Mouse (Mus musculus) hindbrain, embryonic 10.5 days (tissue): ENCODE data around the gene Tmem88b. TPM values are rescaled to one million over a fixed set of nuclear protein-coding genes. Genes with fewer than 3 reads are reported as not detected.

Source experiments
- DNase-seq: peaks from one replicate; pipeline ENCODE4 v3.0.0-alpha.2; 2017; ENCODE audit warnings: low spot score
- H3K27ac ChIP-seq: fragments of 300-500 bp; sonication (generic); 2 replicates; pipeline ENCODE4 v1.5.1; 2016; ENCODE audit warnings: mild to moderate bottlenecking, moderate library complexity
- H3K27me3 ChIP-seq: fragments of 300-500 bp; sonication (generic); 2 replicates; pipeline ENCODE4 v1.6.1; 2016; ENCODE audit warnings: mild to moderate bottlenecking; ENCODE audit not compliant: poor library complexity, insufficient read depth, severe bottlenecking
- H3K36me3 ChIP-seq: fragments of 300-500 bp; sonication (generic); 2 replicates; pipeline ENCODE4 v1.6.1; 2016; ENCODE audit warnings: mild to moderate bottlenecking, moderate library complexity
- H3K4me1 ChIP-seq: fragments of 300-500 bp; sonication (generic); replicated peaks from 2 replicates; pipeline ENCODE4 v1.6.1; 2016; ENCODE audit warnings: mild to moderate bottlenecking
- H3K4me3 ChIP-seq: fragments of 300-500 bp; sonication (generic); 2 replicates; pipeline ENCODE4 v1.5.1; 2016; ENCODE audit warnings: mild to moderate bottlenecking, moderate library complexity
- H3K9me3 ChIP-seq: fragments of 300-500 bp; sonication (generic); 2 replicates; pipeline ENCODE4 v1.6.1; 2016; ENCODE audit warnings: mild to moderate bottlenecking, moderate library complexity
- WGBS: fragments of 180-500 bp; shearing (Covaris S2); methylation state at CpG from one replicate; pipeline ENCODE4 v1.1.7; 2016; 5-methylcytosine and 5-hydroxymethylcytosine counted together
- polyA plus RNA-seq: library from polyadenylated mRNA; unstranded; fragments of >200 nt; fragmentation: Nextera tagmentation; extraction: Ambion mirVana; gene quantifications from 2 replicates; pipeline ENCODE4 v1.2.1, GENCODE M21; 2016

Tmem88b gene
- polyA plus RNA-seq, 1 experiment from 2014 or later, result 0.31 TPM

DNA sequence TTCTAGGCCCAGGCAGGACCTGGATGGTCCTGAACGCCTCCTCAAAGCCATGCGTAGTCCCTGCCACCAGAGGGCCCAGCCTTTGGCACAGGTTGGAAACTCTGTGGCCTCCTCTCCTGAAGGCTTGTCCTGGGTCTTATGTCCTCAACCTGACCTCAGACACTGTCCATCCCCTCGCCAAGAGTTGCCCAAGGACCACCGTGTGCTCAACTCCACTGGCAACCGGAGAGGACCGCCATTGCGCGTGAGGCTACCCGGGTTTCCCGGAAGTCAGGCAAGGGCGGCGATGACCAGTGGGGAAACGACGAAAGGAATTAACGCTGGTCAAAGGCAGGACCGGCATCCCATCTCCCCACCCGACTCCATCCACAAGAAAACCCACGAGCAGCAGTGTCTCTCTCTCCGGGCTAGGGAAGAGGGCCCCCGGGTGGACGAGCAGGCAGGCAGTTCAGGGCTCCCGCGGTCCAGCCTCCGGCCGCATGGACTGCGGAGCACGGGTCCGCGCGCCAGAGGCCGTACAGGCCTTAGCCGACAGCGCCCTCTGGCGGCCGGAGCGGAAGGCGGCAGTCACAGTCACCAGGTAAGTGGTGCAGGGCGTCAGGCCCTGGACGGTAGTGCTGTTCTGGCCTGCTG is 15.7 kb downstream of the Tmem88b start:
- peak; percentile 91 for DNase-seq

DNA sequence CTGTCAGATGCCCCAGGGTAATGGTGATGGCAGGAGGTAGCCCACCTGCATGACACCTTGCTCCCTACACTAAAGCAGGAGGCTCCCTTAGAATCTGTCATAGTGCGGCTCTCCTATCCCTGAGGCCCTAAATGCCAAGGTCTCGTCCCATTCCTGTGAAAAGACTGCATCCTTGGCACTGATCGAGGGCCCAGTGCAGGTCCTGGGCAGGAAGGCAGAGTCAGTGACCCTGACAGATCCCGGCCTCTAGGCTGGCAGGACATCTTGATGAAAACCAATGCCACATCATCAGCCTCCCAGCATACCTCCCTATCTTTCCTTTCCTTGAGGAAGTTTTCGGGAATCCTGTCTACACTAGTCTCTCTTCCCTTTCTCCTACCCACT is 16.2 kb downstream of the Tmem88b start:
- DNase-seq, result no peak
- Histone ChIP-seq H3K27me3 (peaks cover 42% of the 10 kb centered on the region), H3K9me3 (no peaks in the 10 kb centered on the region), H3K27ac (peak overlapping the region; percentile 89), H3K36me3 (no peaks in the 10 kb centered on the region), H3K4me1 (peaks cover 40% of the 10 kb centered on the region), H3K4me3 (peak overlapping the region; percentile 57)
- WGBS, result 56% methylated on average over 5 of the region's 5 CpGs

More for the DNA sequence above, 15.7 kb downstream of the Tmem88b start:
- under 1% methylated on average over 39 of the region's 39 CpGs for WGBS
- Histone ChIP-seq H3K36me3 (no peaks in the 10 kb centered on the region), H3K9me3 (no peaks in the 10 kb centered on the region), H3K27me3 (peaks cover 47% of the 10 kb centered on the region), H3K27ac (peak overlapping the region; percentile 89), H3K4me1 (peaks cover 45% of the 10 kb centered on the region), H3K4me3 (peak overlapping the region; percentile 57)

GRCm38 (mm10) chr4:155762357-155762756 is 23.3 kb downstream of the Tmem88b start:
- 94% methylated on average over 3 of the region's 3 CpGs for WGBS
- H3K4me3 ChIP-seq, result no peak overlapping the region
- H3K4me1 ChIP-seq, result peaks cover 40% of the 10 kb centered on the region
- no peak overlapping the region for H3K27ac ChIP-seq
- no peak for DNase-seq
- H3K36me3 ChIP-seq, result peaks cover 11% of the 10 kb centered on the region
- H3K9me3 ChIP-seq, result no peaks in the 10 kb centered on the region
- H3K27me3 ChIP-seq, result no peaks in the 10 kb centered on the region

- no peaks in the 10 kb centered on the region for H3K9me3 ChIP-seq
- peaks cover 40% of the 10 kb centered on the region for H3K4me1 ChIP-seq
- H3K27me3 ChIP-seq, result no peaks in the 10 kb centered on the region
- H3K36me3 ChIP-seq, result peaks cover 19% of the 10 kb centered on the region
- WGBS, result 3% methylated on average over 28 of the region's 28 CpGs
- H3K4me3 ChIP-seq, result peak overlapping the region; percentile 91
- no peak for DNase-seq
- peak overlapping the region; percentile 86 for H3K27ac ChIP-seq
Measured at GRCm38 (mm10) chr4:155761356-155762099, 24.1 kb downstream of the Tmem88b start.

DNA sequence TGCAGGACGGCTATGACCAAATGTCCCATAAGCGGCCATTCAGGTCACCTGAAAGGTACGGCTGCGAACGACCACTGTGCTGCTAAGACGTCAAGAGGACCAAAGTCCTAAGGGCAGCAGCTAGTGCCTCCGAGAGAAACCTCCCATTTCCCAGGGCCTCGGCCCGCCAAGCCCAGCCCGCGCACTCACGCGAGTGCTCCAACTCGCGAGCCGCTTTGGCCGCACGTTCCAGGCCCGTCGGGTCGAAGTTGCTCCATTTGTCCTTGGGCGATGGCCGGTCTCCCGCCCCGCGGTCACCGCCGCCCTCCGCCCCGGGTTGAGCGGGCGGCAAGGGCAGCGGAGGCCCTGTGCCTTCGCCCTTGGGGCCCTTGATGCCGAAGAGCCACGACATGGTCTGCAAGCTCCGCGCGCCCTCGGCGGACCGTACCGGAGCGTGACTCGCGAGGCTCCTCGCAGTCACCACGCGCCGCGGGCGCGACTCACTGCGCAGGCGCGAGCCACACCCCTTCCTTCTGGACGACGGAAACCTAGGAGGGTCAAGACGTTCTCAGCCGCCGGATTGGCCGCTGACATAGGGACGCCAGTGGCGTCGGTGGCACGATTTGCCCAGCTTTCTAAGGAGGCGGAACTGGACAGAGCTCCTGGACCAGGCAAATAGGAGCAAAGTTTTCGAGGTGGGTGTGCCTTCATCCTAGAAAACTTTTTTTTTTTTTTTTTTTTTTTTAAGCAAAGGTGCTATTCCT is 24.9 kb downstream of the Tmem88b start, which contains the start of gene Atad3a:
Atad3a (minus strand) TSS at position 481 of the 743 bp plus-strand sequence.
- Histone ChIP-seq H3K27ac (peak within 1 kb of the TSS; percentile 86), H3K9me3 (no peaks in the 10 kb centered on the region), H3K27me3 (no peaks in the 10 kb centered on the region), H3K36me3 (peaks cover 26% of the 10 kb centered on the region), H3K4me3 (peak within 1 kb of the TSS; percentile 91), H3K4me1 (peaks cover 40% of the 10 kb centered on the region)
- DNase-seq, result peak; percentile 97
- WGBS, result under 1% methylated on average over 68 of the region's 68 CpGs

GRCm38 (mm10) chr4:155759862-155760612 is 25.6 kb downstream of the Tmem88b start:
- Histone ChIP-seq H3K27ac (peak overlapping the region; percentile 86), H3K9me3 (no peaks in the 10 kb centered on the region), H3K36me3 (peaks cover 34% of the 10 kb centered on the region), H3K4me3 (peak overlapping the region; percentile 91), H3K27me3 (no peaks in the 10 kb centered on the region), H3K4me1 (peaks cover 40% of the 10 kb centered on the region)
- WGBS, result 5% methylated on average over 10 of the region's 10 CpGs
- no peak for DNase-seq

DNA sequence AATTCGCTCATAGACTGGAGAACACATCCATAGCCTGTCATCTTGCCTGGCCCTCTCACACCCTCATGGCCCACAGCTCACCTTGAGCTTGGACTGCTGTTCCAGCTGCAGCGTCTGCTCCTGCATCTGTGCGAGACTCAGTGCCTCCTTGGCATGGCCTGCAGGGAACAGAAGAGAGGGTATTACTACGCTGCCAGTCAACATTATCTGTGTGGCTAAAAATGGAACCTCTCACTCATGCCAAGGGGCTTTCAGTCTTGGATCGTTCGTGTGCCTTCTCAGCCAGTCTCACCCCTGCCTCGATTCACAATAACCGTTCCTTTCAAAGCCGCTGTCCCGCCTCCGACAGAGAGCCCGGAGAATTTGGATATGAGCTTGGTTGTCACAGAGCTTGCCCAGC is 28.7 kb downstream of the Tmem88b start:
- Histone ChIP-seq H3K36me3 (peaks cover 62% of the 10 kb centered on the region), H3K27me3 (no peaks in the 10 kb centered on the region), H3K27ac (no peak overlapping the region), H3K9me3 (no peaks in the 10 kb centered on the region), H3K4me3 (no peak overlapping the region), H3K4me1 (peaks cover 36% of the 10 kb centered on the region)
- no peak for DNase-seq
- 95% methylated on average over 12 of the region's 12 CpGs for WGBS

GRCm38 (mm10) chr4:155746575-155747490 is 38.8 kb downstream of the Tmem88b start:
- H3K4me3 ChIP-seq, result no peak overlapping the region
- H3K36me3 ChIP-seq, result peaks cover 100% of the 10 kb centered on the region
- WGBS, result 90% methylated on average over 17 of the region's 17 CpGs
- DNase-seq, result no peak
- H3K27me3 ChIP-seq, result no peaks in the 10 kb centered on the region
- no peaks in the 10 kb centered on the region for H3K4me1 ChIP-seq
- H3K27ac ChIP-seq, result no peak overlapping the region
- no peaks in the 10 kb centered on the region for H3K9me3 ChIP-seq

DNA sequence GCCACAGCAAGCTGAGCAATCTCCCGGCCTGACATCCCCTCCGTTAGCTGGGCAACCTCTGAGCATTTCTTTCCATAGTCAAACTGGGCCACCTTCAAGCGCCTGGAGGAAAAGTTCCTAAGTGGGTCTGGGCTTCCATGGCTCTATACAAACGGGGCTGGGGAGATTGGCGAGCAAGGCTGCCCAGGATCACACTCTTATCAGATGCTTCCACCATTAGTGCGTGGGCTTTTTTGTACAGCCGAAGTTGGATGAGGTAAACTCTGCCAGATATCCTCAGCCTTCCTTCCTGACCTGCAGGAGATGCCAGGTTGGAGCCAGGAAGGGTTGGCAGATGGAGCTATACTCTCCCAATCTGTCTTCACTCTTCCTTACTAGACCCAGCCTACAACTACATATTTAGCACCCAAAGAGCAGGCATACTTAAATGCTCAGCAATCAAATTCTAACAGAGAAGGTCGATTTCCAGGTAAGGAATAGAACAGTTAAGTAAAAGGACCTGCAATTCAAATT is 39.6 kb downstream of the Tmem88b start:
- H3K27ac ChIP-seq, result no peak overlapping the region
- peaks cover 100% of the 10 kb centered on the region for H3K36me3 ChIP-seq
- 89% methylated on average over 8 of the region's 8 CpGs for WGBS
- no peak overlapping the region for H3K4me3 ChIP-seq
- H3K9me3 ChIP-seq, result no peaks in the 10 kb centered on the region
- no peaks in the 10 kb centered on the region for H3K27me3 ChIP-seq
- no peaks in the 10 kb centered on the region for H3K4me1 ChIP-seq
- DNase-seq, result no peak

DNA sequence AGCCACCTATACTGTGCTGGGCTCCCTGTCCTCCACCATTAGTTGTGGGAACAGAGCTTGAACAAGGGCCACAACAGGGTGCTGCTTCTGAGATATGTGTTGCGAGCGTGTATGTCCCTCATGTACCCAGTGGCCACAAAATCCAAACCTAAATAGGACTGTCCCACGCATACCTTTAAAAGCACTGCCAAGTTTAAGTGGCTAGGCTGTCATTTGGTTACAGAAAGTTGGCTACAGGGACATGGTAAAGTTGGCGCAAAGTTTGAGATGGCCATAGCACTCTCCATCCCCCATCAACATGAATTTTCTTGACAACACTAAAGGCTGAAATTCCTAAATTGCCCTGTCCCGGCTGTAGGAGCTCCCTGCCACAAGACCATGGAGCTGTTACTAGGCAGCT is 40.5 kb downstream of the Tmem88b start:
- H3K36me3 ChIP-seq, result peaks cover 100% of the 10 kb centered on the region
- WGBS, result 92% methylated on average over 5 of the region's 5 CpGs
- H3K4me1 ChIP-seq, result no peaks in the 10 kb centered on the region
- no peaks in the 10 kb centered on the region for H3K27me3 ChIP-seq
- no peaks in the 10 kb centered on the region for H3K9me3 ChIP-seq
- no peak for DNase-seq
- H3K4me3 ChIP-seq, result no peak overlapping the region
- H3K27ac ChIP-seq, result no peak overlapping the region

DNA sequence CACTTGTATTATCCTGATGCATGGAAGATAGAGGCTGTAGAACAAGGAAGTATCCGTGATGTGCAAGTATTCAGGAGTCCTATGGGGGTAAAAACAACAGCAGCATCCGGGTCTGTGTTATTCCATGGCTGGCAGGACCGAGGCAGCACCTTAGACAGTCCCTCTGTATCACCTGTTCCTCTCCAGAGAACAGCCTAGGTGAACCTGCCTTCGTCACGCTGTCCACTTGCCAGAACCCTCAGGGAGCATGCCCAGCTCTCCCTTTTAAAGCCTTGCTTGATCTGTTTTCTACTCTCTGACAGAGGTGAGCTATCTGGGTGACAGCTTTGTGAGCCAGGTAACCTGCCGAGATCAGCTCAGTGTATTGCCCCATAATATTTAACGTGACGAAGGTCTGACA is 41.2 kb downstream of the Tmem88b start:
- H3K27ac ChIP-seq, result no peak overlapping the region
- no peaks in the 10 kb centered on the region for H3K4me1 ChIP-seq
- WGBS, result 91% methylated on average over 8 of the region's 8 CpGs
- no peaks in the 10 kb centered on the region for H3K27me3 ChIP-seq
- no peak for DNase-seq
- H3K36me3 ChIP-seq, result peaks cover 100% of the 10 kb centered on the region
- no peaks in the 10 kb centered on the region for H3K9me3 ChIP-seq
- no peak overlapping the region for H3K4me3 ChIP-seq
